Comparison of ENCODE assay signal across 36 mouse cellular contexts in the genomic region with DNA sequence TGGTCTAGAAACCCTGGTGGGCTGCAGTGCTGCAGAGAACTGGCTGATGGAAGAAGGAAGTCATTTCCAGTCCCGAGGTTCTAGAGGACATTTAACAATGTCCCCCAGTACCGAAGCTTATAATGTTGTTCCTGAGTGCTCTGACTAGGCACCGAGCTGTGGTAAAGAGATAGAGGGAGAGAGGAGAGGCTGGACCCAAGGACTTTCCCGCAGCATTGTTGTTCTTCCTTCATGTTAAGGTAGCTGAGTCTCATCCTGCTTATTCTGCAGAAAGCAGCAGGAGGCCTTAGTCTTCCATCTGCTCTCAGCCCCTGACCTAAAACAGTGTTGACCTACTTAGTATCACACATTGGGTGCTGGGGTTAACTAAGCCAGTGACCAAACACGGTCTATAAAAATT. TPM values are rescaled to one million over a fixed set of nuclear protein-coding genes. Genes with fewer than 3 reads are reported as not detected.
A peak's percentile ranks its signal among the peaks of the same experiment; 100 is the strongest.
DNase-seq lines count a peak whose midpoint lies in the region; ATAC-seq and TF ChIP-seq lines count a peak whose summit lies in the region.
"Had no signal": no experiment of that assay in that cellular context is flagged by ENCODE, and none has a peak within 500 bp of the region (broad histone marks: within the 10 kb centered on the region; RNA-seq: fewer than 3 reads in every experiment).

No protein-coding gene starts in this region.

- peak overlapping the region; percentile 29 for H3K4me3 ChIP-seq in megakaryocyte, embryonic 14.5 days (replicated peaks)
- H3K4me3 ChIP-seq in left cerebral cortex, adult 2 months: no peak overlapping the region
- H3K4me3 ChIP-seq: gastrocnemius, adult 2 months; heart, embryonic 15.5 days; kidney, embryonic 15.5 days; limb, embryonic 13.5 days; lung, embryonic 15.5 days; midbrain, embryonic 12.5 days; myocyte; neural tube, embryonic 12.5 days had no signal

- H3K27me3 ChIP-seq in megakaryocyte, embryonic 14.5 days (replicated peaks): no peaks in the 10 kb centered on the region
- H3K27me3 ChIP-seq: heart, embryonic 15.5 days; kidney, embryonic 15.5 days; limb, embryonic 13.5 days; lung, embryonic 15.5 days; midbrain, embryonic 12.5 days; neural tube, embryonic 12.5 days had no signal

- intact Hi-C loops in left cerebral cortex, adult 2 months (cut with DNase I): loop anchor here (5.0 to 10.0 kb wide), 2 partner anchors 138 to 565 kb away; no protein-coding TSS in a partner anchor

- ATAC-seq in megakaryocyte, adult 5-6 weeks (ENCODE audit: poor library complexity, severe bottlenecking): no peak
- ATAC-seq: forebrain, embryonic 14.5 days; hindbrain, embryonic 16.5 days had no signal

- no peak for TF ChIP-seq CTCF in left cerebral cortex, adult 2 months (IDR thresholded peaks at IDR 0.05)

- peak; percentile 92 for DNase-seq in cerebellum, adult 9-10 months
- DNase-seq in cerebellum, postnatal 36 days: peak; percentile 73 to 80
- DNase-seq in left cerebral cortex, adult 2 months (ENCODE audit: extremely low spot score in 1 of 2, low spot score in 2 of 2): no peak
- no peak for DNase-seq in urinary bladder, postnatal 4 days (ENCODE audit: low spot score in 2 of 2)
- DNase-seq in gastrocnemius, postnatal 10 days: no peak
- DNase-seq: adrenal gland, postnatal 25 days; gastrocnemius, adult 2 months; kidney, adult 18-20 months; kidney, postnatal 25 days; right cerebral cortex, postnatal 14 days; thymus, postnatal 4 days had no signal

- H3K4me1 ChIP-seq in megakaryocyte, embryonic 14.5 days: peaks cover 72% of the 10 kb centered on the region
- H3K4me1 ChIP-seq: kidney, embryonic 15.5 days; limb, embryonic 13.5 days; midbrain, embryonic 12.5 days; neural tube, embryonic 12.5 days had no signal

- no peaks in the 10 kb centered on the region for H3K9me3 ChIP-seq in megakaryocyte, embryonic 14.5 days
- H3K9me3 ChIP-seq: heart, embryonic 15.5 days; kidney, embryonic 15.5 days; limb, embryonic 13.5 days; lung, embryonic 15.5 days; midbrain, embryonic 12.5 days; neural tube, embryonic 12.5 days had no signal

- peaks cover 60% of the 10 kb centered on the region for H3K36me3 ChIP-seq in megakaryocyte, embryonic 14.5 days (replicated peaks; ENCODE audit: low read length)
- H3K36me3 ChIP-seq: heart, embryonic 15.5 days; kidney, embryonic 15.5 days; limb, embryonic 13.5 days; lung, embryonic 15.5 days; midbrain, embryonic 12.5 days; neural tube, embryonic 12.5 days had no signal

- H3K27ac ChIP-seq in left cerebral cortex, adult 2 months: no peak overlapping the region
- H3K27ac ChIP-seq: gastrocnemius, adult 2 months; heart, embryonic 15.5 days; kidney, embryonic 15.5 days; limb, embryonic 13.5 days; lung, embryonic 15.5 days; midbrain, embryonic 12.5 days; neural tube, embryonic 12.5 days had no signal

RNA-seq across cellular contexts. Expression of gene Gpr87, which starts 18.0 kb away (rescaled TPM):
- polyA plus RNA-seq in megakaryocyte, embryonic 14.5 days (2012; ENCODE audit: insufficient read depth, low replicate concordance): not detected in 2 replicates
- not detected in 2 replicates for total RNA-seq in megakaryocyte, adult 5-6 weeks (2015)
- not detected in 2 replicates for total RNA-seq in megakaryocyte, adult 5-6 weeks (2017)
- total RNA-seq in left cerebral cortex, adult 2 months (2021): not detected
- not detected for total RNA-seq in gastrocnemius, postnatal 10 days (2021)
- total RNA-seq: adrenal gland, postnatal 25 days; gastrocnemius, adult 2 months; heart, postnatal 25 days; layer of hippocampus, adult 18-20 months; layer of hippocampus, postnatal 10 days; left cerebral cortex, adult 8-10 months; left cerebral cortex, postnatal 36 days; megakaryocyte progenitor cell, adult 5-6 weeks had no signal
- polyA plus RNA-seq: forebrain, embryonic 14.5 days; frontal cortex, adult 2 months; hindbrain, embryonic 11.5 days; intestine, embryonic 14.5 days; kidney, embryonic 15.5 days; liver, embryonic 11.5 days; liver, embryonic 16.5 days; midbrain, postnatal 0 days; myocyte; small intestine, adult 2 months; testis, adult 2 months had no signal

RNA-seq across cellular contexts. Expression of gene P2ry14, which starts 23.5 kb away (rescaled TPM):
- polyA plus RNA-seq in megakaryocyte, embryonic 14.5 days (2012; ENCODE audit: insufficient read depth, low replicate concordance): 0.62 TPM in 1 of 2 replicates, not detected in the other
- 7.0 and 11.9 TPM in 2 replicates for total RNA-seq in megakaryocyte, adult 5-6 weeks (2015)
- 6.2 and 6.8 TPM in 2 replicates for total RNA-seq in megakaryocyte, adult 5-6 weeks (2017)
- 1 to 10 TPM; 2.9 to 3.5 TPM for total RNA-seq in left cerebral cortex, adult 2 months (2021)
- 1 to 10 TPM; 2.5 TPM for total RNA-seq in gastrocnemius, postnatal 10 days (2021)

RNA-seq across cellular contexts. Expression of gene P2ry13, which starts 33.8 kb away (rescaled TPM):
- polyA plus RNA-seq in megakaryocyte, embryonic 14.5 days (2012; ENCODE audit: insufficient read depth, low replicate concordance): not detected in 2 replicates
- total RNA-seq in megakaryocyte, adult 5-6 weeks (2015): 4.9 and 6.5 TPM in 2 replicates
- total RNA-seq in megakaryocyte, adult 5-6 weeks (2017): 4.3 and 4.6 TPM in 2 replicates
- 1 to 10 TPM; 5.6 to 8.7 TPM for total RNA-seq in left cerebral cortex, adult 2 months (2021)
- total RNA-seq in gastrocnemius, postnatal 10 days (2021): 1 to 10 TPM in 1 of 2 experiments, under 1 TPM in 1; 0.59 to 1.1 TPM
- polyA plus RNA-seq: myocyte had no signal

Comparison
In these comparisons a context has a peak if more than half of its experiments do, and no peak if none do; other contexts are left out.
1. DNase-seq: peak in cerebellum, adult 9-10 months (single experiment) and cerebellum, postnatal 36 days (2 of 2); none in left cerebral cortex, adult 2 months (0 of 2), urinary bladder, postnatal 4 days (0 of 2) and gastrocnemius, postnatal 10 days (single experiment).